Mouse (Mus musculus): ENCODE data around the gene Ptgs2. TPM values are rescaled to one million over a fixed set of nuclear protein-coding genes. Genes with fewer than 3 reads are reported as not detected.

The Ptgs2 gene
- polyA plus RNA-seq, 1 experiment from 2014 or later, result not detected

DNA sequence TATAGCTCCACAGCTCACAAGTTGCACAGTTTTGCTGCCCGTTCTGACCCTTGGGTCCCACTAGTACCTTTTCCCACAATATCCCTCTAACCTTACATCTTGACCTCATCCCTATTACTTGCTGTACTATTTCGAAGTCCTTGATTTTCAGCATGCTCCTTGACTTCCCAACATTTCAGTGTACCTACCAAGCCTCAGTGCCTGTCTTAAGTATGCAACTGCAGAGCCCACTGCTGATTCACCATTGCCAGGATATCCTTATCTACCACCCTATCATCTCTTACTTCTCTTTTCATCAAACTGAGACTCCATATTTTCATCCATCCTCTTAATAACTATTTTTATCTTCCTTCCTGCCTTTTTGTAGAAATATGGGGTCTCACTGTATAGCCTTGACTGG is 9.8 kb downstream of the Ptgs2 start:
- Histone ChIP-seq H3K27me3 (no peaks in the 10 kb centered on the region), H3K4me1 (no peaks in the 10 kb centered on the region), H3K36me3 (no peaks in the 10 kb centered on the region), H3K4me2 (replicated peaks) (no peak overlapping the region), H3K9ac (replicated peaks) (no peak overlapping the region), H3K4me3 (no peak overlapping the region), H3K27ac (replicated peaks) (no peak overlapping the region), H3K9me3 (no peaks in the 10 kb centered on the region)
- 83% methylated on average over 2 of the region's 2 CpGs for WGBS
- ATAC-seq (replicated peaks), result no peak

DNA sequence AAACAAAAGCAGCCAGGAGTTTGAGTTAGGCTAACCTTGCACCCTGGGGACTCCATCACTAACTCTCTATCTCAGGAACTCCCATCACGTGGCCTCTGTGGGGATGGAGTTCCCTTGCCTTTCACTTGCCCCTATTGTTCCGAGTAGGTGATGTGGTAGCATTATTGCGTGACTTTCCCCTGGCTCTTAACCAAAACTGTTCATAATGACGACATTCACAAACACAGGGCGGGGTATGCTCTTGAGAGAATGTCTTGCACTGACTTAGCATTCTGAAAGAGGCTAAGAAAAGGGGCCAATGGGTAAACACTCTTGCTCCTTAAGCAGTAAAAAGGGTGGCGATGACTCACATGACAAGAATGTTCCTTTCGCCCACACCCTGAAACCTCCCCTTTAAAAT is 15.5 kb downstream of the Ptgs2 start:
- Histone ChIP-seq H3K4me3 (no peak overlapping the region), H3K27me3 (no peaks in the 10 kb centered on the region), H3K9ac (replicated peaks) (no peak overlapping the region), H3K4me2 (replicated peaks) (no peak overlapping the region), H3K9me3 (no peaks in the 10 kb centered on the region), H3K27ac (replicated peaks) (no peak overlapping the region), H3K4me1 (no peaks in the 10 kb centered on the region), H3K36me3 (no peaks in the 10 kb centered on the region)
- 33% methylated on average over 7 of the region's 7 CpGs for WGBS
- ATAC-seq (replicated peaks), result peak; percentile 58

DNA sequence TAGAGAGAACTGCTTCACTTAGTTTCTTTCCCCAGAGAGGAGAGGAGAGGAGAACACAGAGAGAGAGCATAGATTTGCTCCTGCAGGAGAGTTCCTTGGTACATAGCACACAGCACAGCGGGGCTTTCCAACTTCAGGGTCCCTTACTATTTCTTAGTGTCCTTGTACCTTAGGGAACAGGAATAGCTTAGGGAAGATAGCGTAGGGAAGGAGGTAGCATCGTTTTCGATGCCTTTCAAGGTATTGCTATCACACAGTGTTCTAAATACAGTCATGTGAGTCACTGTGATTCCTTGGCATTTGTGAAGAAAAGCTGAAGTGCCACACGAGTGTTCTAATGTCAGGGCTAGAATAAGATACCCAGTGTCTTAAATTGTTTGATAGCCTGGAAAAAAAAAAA is 18.5 kb downstream of the Ptgs2 start:
- Histone ChIP-seq H3K9ac (replicated peaks) (no peak overlapping the region), H3K27me3 (no peaks in the 10 kb centered on the region), H3K4me1 (no peaks in the 10 kb centered on the region), H3K27ac (replicated peaks) (no peak overlapping the region), H3K9me3 (no peaks in the 10 kb centered on the region), H3K4me3 (no peak overlapping the region), H3K36me3 (no peaks in the 10 kb centered on the region), H3K4me2 (replicated peaks) (no peak overlapping the region)
- ATAC-seq (replicated peaks), result no peak
- WGBS, result 88% methylated on average over 5 of the region's 5 CpGs

DNA sequence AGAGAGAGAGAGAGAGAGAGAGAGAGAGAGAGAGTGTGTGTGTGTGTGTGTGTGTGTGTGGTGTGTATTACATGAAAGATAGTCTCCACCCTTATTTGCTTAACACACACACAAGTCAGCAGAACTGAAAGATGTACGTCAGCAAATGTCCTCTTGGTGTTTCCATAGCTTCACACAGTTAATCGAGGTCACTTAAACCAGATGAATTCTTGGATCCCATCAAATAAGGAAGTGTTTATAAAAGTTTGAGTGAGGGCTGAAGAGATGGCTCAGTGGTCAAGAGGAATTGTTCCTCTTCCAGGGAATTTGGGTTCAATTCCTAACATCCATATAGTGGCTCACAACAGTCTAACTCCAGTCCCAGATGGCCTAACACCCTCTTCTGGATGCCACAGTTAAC is 25.7 kb downstream of the Ptgs2 start:
- no peak overlapping the region for H3K9ac ChIP-seq (replicated peaks)
- no peak for ATAC-seq (replicated peaks)
- no peaks in the 10 kb centered on the region for H3K9me3 ChIP-seq
- H3K4me1 ChIP-seq, result no peaks in the 10 kb centered on the region
- WGBS, result 95% methylated on average over 2 of the region's 2 CpGs
- no peaks in the 10 kb centered on the region for H3K36me3 ChIP-seq
- no peak overlapping the region for H3K4me2 ChIP-seq (replicated peaks)
- H3K27me3 ChIP-seq, result no peaks in the 10 kb centered on the region
- no peak overlapping the region for H3K4me3 ChIP-seq
- H3K27ac ChIP-seq (replicated peaks), result no peak overlapping the region

DNA sequence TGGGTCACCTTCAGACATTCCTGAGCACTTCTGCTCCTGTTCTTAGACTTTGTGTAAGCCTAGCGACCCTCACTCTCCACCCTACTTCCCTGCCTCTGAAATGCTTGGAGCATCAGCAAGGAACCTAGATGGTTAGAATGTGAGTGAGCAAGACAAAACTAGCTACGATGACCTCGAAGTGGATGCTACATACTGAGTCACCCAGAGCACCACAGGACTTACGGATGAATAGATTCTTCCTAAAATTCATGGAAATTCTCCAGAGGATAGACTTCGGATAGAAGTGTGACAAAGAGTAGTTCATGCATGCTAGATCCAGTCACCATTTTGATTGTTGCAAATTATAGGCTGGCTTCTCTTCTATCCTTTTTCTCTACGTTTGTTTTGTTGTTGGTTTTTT is 30.2 kb downstream of the Ptgs2 start:
- Histone ChIP-seq H3K4me3 (no peak overlapping the region), H3K9me3 (no peaks in the 10 kb centered on the region), H3K4me2 (replicated peaks) (no peak overlapping the region), H3K9ac (replicated peaks) (no peak overlapping the region), H3K27ac (replicated peaks) (no peak overlapping the region), H3K4me1 (no peaks in the 10 kb centered on the region), H3K36me3 (no peaks in the 10 kb centered on the region), H3K27me3 (no peaks in the 10 kb centered on the region)
- no peak for ATAC-seq (replicated peaks)
- 77% methylated on average over 6 of the region's 6 CpGs for WGBS

DNA sequence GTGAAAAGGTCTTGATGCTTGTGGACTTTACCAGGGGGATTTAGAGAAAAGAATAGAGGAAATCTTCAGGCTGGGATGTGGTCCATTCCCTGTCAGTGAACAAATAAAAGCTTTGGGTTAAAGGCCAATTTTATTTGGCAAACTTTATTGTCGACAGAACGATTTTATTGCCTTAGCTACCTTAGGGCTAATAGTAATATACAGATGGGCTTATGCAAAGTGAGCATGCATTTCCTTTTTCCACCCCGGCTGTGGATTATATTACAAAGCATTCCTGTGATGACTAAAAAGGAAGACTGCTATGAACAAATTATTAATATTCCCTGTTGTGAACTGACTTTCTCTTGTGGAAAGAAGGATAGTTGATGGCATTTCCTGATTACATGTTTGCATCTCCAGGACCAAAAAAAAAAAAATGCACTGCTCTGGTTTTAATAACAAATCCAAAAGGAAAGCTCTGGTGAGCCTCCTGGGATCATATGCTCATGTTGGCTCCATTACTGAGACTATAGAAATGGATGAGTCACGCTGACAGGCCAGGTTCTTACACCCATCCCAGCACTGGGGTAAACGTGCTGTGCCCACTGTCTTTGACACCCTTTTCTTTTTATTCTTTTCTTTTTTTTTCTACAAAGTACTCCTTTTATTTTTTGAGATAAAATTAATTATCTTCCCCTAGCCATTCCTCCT is 30.9 kb downstream of the Ptgs2 start:
- 76% methylated on average over 5 of the region's 5 CpGs for WGBS
- Histone ChIP-seq H3K4me3 (no peak overlapping the region), H3K27ac (replicated peaks) (no peak overlapping the region), H3K27me3 (no peaks in the 10 kb centered on the region), H3K36me3 (no peaks in the 10 kb centered on the region), H3K9ac (replicated peaks) (no peak overlapping the region), H3K9me3 (no peaks in the 10 kb centered on the region), H3K4me2 (replicated peaks) (no peak overlapping the region), H3K4me1 (no peaks in the 10 kb centered on the region)
- ATAC-seq (replicated peaks), result no peak

DNA sequence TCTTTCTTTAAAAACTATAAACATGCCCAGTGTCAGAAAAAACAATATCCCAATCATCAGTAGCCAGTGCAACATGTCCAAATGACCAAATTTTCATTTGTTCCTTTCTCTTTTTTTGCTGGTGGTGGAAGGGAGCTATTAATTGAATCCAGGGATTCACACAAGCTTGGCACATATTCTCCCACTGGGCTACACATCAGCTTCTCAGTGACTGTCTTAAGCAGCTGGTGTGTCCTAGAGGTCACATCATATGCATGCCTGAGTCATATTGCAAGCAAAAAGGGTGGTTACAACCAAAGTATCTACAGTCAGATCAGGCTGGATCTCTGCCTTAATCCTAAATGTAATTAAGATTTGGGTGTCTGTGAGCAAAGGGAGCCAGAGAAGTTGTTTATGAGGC is 35.5 kb downstream of the Ptgs2 start:
- Histone ChIP-seq H3K9me3 (no peaks in the 10 kb centered on the region), H3K36me3 (no peaks in the 10 kb centered on the region), H3K4me2 (replicated peaks) (no peak overlapping the region), H3K9ac (replicated peaks) (no peak overlapping the region), H3K4me3 (no peak overlapping the region), H3K4me1 (no peaks in the 10 kb centered on the region), H3K27me3 (no peaks in the 10 kb centered on the region), H3K27ac (replicated peaks) (no peak overlapping the region)
- no peak for ATAC-seq (replicated peaks)

DNA sequence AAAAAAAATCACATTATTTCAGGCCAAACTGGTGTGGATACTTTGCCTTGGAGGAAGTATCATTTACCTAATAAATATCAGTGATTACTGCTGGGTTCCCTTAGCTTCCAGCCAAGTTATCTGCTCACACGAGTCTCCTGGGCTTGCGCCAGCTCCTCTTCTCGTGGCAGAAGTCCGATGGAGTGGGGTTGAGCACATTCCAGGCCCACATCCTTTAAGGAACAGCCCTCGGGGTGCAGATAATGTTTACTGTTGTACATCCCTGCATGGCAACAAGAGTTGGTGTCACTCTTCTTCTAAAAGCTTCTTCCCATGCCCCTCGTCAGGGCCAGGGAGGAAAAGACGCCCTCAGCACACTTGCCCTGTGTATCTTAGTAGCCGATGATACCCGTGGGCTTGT is 39.9 kb downstream of the Ptgs2 start:
- Histone ChIP-seq H3K27me3 (no peaks in the 10 kb centered on the region), H3K4me3 (no peak overlapping the region), H3K9me3 (no peaks in the 10 kb centered on the region), H3K9ac (replicated peaks) (no peak overlapping the region), H3K27ac (replicated peaks) (no peak overlapping the region), H3K4me1 (no peaks in the 10 kb centered on the region), H3K36me3 (no peaks in the 10 kb centered on the region), H3K4me2 (replicated peaks) (no peak overlapping the region)
- ATAC-seq (replicated peaks), result no peak
- 82% methylated on average over 9 of the region's 9 CpGs for WGBS

DNA sequence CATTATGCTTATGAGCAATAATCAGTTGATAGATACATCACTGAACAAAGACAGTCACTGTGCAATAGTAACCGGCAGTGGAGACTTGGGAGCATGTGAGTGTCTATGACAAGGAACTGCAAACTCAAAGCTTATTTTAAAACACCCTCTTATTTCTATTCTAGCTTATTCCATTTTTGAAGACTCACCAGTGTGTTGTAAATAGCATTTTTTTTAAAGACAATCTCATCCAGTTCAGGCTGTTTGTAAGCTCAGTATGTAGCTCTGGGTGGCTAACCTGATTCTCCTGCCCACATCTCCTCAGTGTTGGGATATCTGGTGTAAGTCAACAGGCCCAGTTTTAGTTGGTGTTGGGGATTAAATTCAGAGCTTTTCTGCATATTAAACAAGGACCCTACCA is 42.1 kb downstream of the Ptgs2 start:
- no peaks in the 10 kb centered on the region for H3K36me3 ChIP-seq
- 94% methylated on average over 1 of the region's 1 CpGs for WGBS
- H3K9ac ChIP-seq (replicated peaks), result no peak overlapping the region
- no peak overlapping the region for H3K27ac ChIP-seq (replicated peaks)
- no peak overlapping the region for H3K4me2 ChIP-seq (replicated peaks)
- no peaks in the 10 kb centered on the region for H3K9me3 ChIP-seq
- no peaks in the 10 kb centered on the region for H3K27me3 ChIP-seq
- H3K4me1 ChIP-seq, result no peaks in the 10 kb centered on the region
- H3K4me3 ChIP-seq, result no peak overlapping the region
- ATAC-seq (replicated peaks), result no peak

DNA sequence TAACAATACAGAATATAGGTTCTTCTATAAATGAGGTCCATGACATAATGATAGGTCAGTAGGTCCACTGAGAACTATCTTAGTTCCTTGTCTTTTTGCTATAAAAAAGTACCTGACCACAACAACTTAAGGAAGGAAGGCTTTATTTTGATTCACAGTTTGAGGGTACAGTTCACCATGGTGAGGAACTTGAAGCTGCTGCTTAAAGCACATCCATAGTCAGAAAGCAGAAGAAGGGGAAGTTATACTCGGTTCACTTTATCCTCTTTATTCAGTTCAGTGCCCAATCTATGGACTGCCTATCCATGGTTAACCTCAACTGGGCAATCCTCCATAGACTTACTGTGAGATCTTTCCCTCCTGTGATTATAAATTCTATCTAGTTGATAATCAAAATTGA is 43.7 kb downstream of the Ptgs2 start:
- H3K9me3 ChIP-seq, result no peaks in the 10 kb centered on the region
- no peak overlapping the region for H3K4me3 ChIP-seq
- no peak overlapping the region for H3K27ac ChIP-seq (replicated peaks)
- H3K9ac ChIP-seq (replicated peaks), result no peak overlapping the region
- no peaks in the 10 kb centered on the region for H3K4me1 ChIP-seq
- no peak for ATAC-seq (replicated peaks)
- 74% methylated on average over 1 of the region's 1 CpGs for WGBS
- H3K4me2 ChIP-seq (replicated peaks), result no peak overlapping the region
- no peaks in the 10 kb centered on the region for H3K27me3 ChIP-seq
- H3K36me3 ChIP-seq, result no peaks in the 10 kb centered on the region

DNA sequence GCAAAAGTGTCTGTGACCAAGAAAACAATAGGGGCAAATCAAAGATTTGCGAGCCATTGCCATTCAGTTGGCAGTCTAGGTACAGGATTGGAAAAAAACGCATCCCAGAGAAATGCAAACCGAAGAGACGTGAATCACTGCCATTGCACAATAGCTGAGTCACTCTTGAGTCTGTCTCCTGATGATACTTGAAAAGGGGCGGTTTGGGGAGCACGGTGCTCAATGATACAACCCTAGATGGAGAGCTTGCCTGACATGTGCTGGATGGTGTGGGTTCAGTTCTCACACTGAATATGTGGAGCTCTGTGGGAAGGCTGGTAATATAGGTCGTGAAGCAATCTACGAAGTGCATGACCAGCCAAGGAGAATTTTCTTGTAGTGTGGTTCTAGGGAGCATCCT is 45.2 kb downstream of the Ptgs2 start:
- no peak for ATAC-seq (replicated peaks)
- Histone ChIP-seq H3K27ac (replicated peaks) (no peak overlapping the region), H3K4me3 (no peak overlapping the region), H3K27me3 (no peaks in the 10 kb centered on the region), H3K9ac (replicated peaks) (no peak overlapping the region), H3K4me2 (replicated peaks) (no peak overlapping the region), H3K36me3 (no peaks in the 10 kb centered on the region), H3K9me3 (no peaks in the 10 kb centered on the region), H3K4me1 (no peaks in the 10 kb centered on the region)
- 94% methylated on average over 8 of the region's 8 CpGs for WGBS

DNA sequence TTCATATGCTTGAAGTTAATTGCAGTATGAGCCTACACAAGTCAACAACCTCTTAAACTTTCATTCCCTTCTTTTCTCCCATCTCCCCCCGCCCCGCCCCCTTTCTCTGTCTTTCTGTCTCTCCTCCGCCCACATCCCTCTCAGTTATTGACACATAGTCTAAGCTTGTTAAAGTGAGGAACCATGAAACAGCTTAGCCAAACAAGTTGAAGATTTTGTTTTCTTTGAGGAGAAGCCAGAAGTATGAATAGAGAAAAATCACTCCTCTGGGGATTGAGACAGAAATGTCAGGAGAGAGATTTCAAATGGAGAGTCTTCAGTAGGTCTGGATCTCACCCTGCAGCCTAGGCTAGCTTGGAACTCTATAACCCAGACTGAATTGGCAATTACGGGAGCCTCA is 47.4 kb downstream of the Ptgs2 start:
- no peak overlapping the region for H3K4me3 ChIP-seq
- WGBS, result 75% methylated on average over 4 of the region's 4 CpGs
- no peaks in the 10 kb centered on the region for H3K9me3 ChIP-seq
- H3K36me3 ChIP-seq, result no peaks in the 10 kb centered on the region
- no peak overlapping the region for H3K4me2 ChIP-seq (replicated peaks)
- no peaks in the 10 kb centered on the region for H3K4me1 ChIP-seq
- no peak overlapping the region for H3K9ac ChIP-seq (replicated peaks)
- H3K27ac ChIP-seq (replicated peaks), result no peak overlapping the region
- no peak for ATAC-seq (replicated peaks)
- H3K27me3 ChIP-seq, result no peaks in the 10 kb centered on the region

DNA sequence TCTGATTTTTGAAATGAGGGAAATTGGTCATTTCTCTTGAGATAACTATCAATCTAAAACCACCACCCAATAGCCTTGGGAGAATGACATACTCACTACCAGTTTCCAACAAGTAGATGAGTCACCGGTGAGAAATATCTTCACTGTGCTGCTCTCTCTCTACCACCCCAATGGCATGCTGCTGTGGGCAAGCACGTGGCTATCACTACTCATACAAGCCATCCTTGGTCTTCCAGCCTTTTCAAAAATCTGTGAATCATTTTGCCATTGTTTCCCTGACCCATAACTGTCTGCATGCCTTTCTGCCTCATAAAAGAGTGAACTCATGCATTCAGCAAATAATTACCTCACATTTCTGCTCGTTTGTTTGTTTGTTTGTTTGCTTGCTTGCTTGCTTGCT is 51.6 kb downstream of the Ptgs2 start:
- 61% methylated on average over 3 of the region's 3 CpGs for WGBS
- Histone ChIP-seq H3K27me3 (no peaks in the 10 kb centered on the region), H3K9me3 (no peaks in the 10 kb centered on the region), H3K36me3 (no peaks in the 10 kb centered on the region), H3K4me3 (no peak overlapping the region), H3K9ac (replicated peaks) (no peak overlapping the region), H3K4me1 (no peaks in the 10 kb centered on the region), H3K27ac (replicated peaks) (no peak overlapping the region), H3K4me2 (replicated peaks) (no peak overlapping the region)
- ATAC-seq (replicated peaks), result no peak
